Mouse (Mus musculus): ENCODE results near the gene Rbp4.

The Rbp4 gene

DNA sequence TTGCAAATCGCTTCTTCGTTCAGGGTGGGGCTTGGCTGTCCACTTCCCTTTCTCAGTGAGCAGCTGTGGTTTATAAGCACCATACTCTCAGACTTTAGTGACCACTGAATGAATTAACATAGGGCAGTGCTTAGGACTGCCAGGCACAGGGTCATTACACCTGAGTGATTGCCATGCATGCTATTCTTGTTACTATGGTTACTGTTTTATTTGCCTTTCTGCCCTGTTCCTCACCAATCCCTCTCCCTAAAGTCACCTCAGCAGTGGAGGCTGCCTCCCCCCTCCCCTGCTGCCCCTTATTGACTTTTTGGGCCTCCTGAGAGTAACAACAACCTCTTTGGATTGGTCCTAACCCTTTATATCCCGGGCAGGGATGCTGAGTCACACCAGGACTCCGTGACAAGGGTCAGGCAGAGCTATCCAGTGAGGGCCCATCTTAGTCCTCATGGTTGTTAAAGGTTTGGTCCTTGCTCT lies 33.5 kb downstream of the Rbp4 start:
- DNase-seq (ENCODE audit: low spot score) = no peak

DNA sequence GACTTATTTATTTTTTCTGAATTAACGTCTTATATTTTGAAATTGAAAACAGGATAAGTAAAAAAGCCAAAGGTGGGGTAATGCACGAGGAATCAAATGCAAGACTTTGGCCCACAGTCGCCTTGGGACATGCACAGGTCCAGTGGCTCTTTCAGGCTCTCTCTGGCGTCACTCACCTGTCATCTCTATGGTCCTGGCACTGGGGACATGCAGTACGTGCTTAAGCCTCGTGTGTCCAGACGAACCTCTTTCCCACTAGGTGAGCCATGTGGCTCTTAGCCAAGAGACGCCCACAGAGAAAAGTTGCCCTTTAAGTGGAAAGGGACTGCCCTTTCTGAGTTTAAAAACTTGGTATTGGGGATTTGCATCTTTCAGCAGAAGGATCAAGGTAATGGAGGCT lies 35.7 kb downstream of the Rbp4 start:
- no peak for DNase-seq (ENCODE audit: low spot score)

DNA sequence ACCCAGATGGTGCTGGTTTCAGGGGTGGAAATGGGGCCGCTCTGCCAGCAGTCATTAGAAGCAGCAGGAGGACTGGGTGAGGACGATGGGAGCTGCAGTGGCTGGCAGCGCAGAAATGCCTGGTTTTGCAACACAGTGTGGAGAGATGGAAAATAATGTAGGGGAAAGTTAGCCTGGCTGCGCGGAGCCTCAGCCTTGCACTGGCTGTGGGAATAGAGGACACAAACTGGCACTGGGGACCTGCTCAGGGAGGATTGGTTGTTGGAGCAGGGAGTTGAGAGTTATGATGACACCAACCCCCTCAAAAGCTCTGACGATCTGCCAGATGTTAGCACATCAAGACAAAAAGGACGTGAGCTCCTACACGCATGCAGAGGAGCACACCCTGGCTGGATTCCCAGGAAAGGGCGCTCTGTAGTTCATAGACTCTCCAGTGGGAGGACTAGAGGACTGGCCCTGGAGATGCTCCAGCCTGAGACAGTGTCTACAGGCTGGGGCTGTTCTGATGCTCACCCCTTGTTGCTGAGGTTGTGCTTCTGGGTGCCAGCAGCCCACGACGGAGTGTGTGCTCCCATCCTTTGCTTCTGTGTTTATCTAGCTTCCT lies 38.0 kb downstream of the Rbp4 start:
- DNase-seq (ENCODE audit: low spot score) = no peak

DNA sequence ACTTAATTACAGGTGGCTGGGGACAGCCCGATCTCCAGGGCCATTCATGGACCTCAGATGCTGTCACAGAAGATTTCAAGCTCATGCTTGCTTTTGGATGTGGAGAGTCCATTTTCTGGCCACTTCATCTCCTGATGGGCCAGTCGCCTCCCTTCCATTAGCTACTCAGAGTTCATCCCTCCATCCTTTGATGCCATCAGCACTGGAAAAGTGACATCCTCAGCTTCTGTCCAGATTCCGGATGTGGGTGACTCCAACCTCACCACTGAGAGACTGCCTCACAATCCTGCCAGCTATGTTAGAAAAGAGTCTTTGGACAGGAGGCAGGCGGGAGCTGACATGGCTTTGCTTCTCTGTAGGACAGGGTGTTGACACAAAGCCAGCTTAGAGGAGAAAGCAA lies 39.2 kb downstream of the Rbp4 start:
- no peak for DNase-seq (ENCODE audit: low spot score)

DNA sequence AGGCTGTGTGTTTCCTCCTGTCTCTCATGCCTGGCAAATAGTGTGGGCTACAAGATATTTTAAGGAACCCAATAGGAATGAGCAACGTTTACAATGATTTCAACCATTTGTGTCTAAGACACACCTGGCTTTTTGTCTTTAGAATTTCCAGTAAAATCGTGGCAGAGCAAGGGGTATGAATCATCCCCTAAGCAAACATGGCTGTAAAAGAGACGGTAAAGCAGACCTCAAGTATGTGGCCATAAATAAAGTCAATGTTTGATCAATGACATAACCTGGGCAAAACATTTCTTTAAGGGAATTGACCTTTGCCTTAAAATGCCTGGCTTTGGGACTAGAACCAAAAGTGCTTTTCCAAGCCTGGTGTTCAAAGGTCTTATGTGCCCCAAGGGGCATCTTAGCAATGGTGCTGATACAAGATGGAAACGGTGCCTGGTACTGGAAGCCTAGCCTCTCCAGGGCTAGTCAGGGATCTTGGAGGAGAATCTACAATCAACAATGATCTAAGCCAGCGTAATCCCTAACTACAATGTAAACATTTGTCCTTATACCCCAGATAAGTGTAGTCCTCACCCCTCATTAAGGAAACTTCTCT lies 42.1 kb downstream of the Rbp4 start:
- no peak for DNase-seq (ENCODE audit: low spot score)

DNA sequence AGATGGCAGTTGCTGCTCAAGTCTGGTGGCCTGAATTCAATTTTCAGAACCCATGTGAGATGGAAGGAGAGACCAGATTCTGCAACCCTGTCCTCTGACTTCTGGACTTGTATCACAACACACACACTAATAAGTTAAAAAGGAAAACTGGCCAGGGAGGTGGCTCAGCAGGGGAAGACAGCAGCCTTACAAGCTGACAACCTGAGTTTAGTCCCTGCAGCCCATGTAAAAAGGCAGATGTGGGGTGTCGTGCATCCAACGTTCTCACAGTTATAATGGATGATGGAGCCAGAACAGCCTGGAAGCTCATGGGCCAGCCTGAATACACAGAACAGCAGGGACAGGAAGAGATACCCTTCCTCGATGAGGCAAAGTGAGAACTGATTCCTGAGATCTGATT lies 43.7 kb downstream of the Rbp4 start:
- DNase-seq (ENCODE audit: low spot score) = no peak

DNA sequence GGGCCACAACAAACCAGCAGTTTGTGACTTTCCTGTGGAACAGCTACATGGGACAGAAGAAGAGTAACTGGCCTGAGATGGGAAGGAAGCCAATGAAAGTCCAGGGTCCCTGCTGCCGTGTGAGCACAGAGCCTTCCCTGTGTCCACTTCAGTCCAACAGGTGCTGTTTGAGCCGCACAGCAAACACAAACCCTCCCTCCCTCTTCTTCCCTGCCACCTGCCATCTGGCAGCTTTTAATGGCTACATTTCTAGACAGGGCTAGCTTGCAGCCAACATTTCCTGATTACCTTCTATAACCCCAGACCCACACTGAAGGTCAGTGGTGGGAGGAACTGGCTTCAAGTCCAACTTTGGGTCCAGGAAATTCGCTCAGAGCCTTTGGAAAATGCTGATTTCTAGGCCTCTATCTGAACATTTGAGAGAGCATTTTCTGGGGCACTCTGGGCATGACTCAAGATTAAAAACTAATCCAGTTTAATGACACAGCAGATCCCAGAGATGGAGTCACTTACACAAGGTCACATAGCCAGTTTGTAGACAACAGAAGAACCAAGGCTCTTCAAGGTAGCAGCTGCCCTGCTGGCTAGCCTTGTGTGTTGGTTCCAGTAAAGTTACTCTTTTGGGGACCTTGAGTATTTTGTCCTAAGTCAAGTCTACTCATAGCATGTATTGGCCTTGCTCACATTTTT lies 47.1 kb downstream of the Rbp4 start:
- no peak for DNase-seq (ENCODE audit: low spot score)

DNA sequence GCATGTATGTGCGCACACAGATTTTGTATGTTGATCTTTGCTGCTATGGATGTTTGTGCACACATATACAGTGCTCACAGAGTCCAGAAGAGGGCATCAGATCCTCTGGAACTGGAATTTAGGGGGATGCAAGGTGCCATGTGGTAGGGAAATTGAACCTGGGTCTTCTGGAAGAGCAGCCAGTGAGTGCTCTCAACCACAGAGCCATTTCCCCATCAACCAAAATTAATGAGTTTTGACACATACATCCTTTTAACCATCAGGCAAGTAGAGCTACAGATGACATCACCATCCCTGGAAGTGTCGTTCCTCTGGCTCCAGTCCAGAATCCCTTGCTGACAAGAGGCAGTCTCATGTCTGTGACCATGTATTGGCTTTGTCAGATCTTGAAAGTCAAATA lies 48.8 kb downstream of the Rbp4 start:
- DNase-seq (ENCODE audit: low spot score) = no peak

DNA sequence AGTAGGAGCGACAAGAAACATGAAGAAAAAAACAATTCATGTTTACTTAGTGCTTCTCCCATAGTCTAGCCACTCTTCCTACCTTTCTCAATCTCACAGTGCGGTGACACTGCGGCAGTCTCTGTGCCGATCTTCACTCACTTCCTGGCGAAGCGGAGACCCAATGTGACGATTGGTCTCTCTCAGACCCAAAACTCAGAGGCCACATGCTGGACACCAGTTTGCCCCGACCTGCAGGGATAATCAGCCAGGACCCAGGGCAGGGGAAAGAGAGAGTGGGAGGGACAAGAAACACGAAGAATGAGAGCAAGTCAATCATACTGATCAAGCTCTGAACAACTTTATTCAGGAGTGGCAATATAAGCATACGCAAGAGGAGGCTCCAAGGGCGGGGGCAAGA lies 50.0 kb downstream of the Rbp4 start:
- DNase-seq (ENCODE audit: low spot score) = no peak

DNA sequence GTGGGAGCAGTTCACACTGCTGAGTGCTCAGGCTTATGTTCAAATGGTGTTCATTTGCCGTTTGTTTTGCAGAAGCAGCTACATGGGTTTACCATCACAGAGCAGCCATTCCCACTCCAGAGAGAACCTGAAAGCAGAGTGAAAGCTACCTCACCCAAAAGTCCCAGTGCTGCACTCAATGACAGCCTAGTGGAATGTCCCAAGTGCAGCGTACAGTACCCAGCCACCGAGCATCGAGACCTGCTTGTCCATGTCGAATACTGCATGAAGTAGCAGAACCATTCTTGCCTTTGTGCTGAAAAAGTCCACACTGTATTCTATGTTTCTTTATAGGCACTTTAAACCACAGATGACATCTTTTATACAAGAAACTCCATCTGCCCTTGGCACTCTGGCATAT lies 51.9 kb downstream of the Rbp4 start:
- DNase-seq (ENCODE audit: low spot score) = no peak

Data from ovary, adult 18-20 months (tissue).